Mouse (Mus musculus) bone marrow, adult 2 months (tissue): ENCODE measurements around the gene Gtf2h2.

Source experiments
- CTCF ChIP-seq: fragments of 200-500 bp; IDR thresholded peaks from 2 replicates; pipeline ENCODE4 v1.5.1; 2011; ENCODE audit warnings: low read length, control low read depth; ENCODE audit not compliant: control insufficient read depth, insufficient read depth
- POLR2A ChIP-seq: fragments of 200-500 bp; IDR thresholded peaks from 2 replicates; pipeline ENCODE4 v1.6.1; 2011; ENCODE audit warnings: low read depth, mild to moderate bottlenecking, control low read depth, low read length, borderline replicate concordance; ENCODE audit not compliant: control insufficient read depth

- TF ChIP-seq CTCF: no peak
- TF ChIP-seq POLR2A: no peak
Observed at GRCm38 (mm10) chr13:100438701-100439100, 53.7 kb downstream of the Gtf2h2 start.
